Mouse (Mus musculus) spleen, adult 2 months (tissue): ENCODE measurements around the gene Ddx19a.

Source experiments
- CTCF ChIP-seq: fragments of 200-500 bp; IDR thresholded peaks from 2 replicates; pipeline ENCODE4 v1.5.1; 2011; ENCODE audit warnings: mild to moderate bottlenecking, inconsistent platforms; ENCODE audit not compliant: insufficient read depth, insufficient read length, insufficient replicate concordance; ENCODE audit errors: extremely low read depth
- POLR2A ChIP-seq: fragments of 200-500 bp; IDR thresholded peaks from 2 replicates; pipeline ENCODE4 v1.6.1; 2011; ENCODE audit warnings: low read depth, low read length, inconsistent platforms

GRCm38 (mm10) chr8:110932444-110932843 is 65.2 kb downstream of the Ddx19a start:
- no peak for TF ChIP-seq CTCF
- TF ChIP-seq POLR2A, result no peak
